Mouse (Mus musculus) forebrain, embryonic 11.5 days (tissue): ENCODE results near the gene Ncam1. TPM values are rescaled to one million over a fixed set of nuclear protein-coding genes. Genes with fewer than 3 reads are reported as not detected.

ENCODE experiments used
- ATAC-seq: fragments of 200-750 bp; cut with Nextera tagmentation; replicated peaks from 2 replicates; pipeline ENCODE4 v1.8.0; 2017; ENCODE audit warnings: moderate TSS enrichment; ENCODE audit not compliant: low FRiP score
- DNase-seq: peaks from one replicate; pipeline ENCODE4 v3.0.0-alpha.2; 2017; ENCODE audit warnings: low spot score
- H3K27ac ChIP-seq: fragments of 300-500 bp; sonication (generic); 2 replicates; pipeline ENCODE4 v1.5.1; 2014; ENCODE audit warnings: low read depth, low read length
- H3K27me3 ChIP-seq: fragments of 300-500 bp; sonication (generic); 2 replicates; pipeline ENCODE4 v1.6.1; 2014; ENCODE audit warnings: mild to moderate bottlenecking, low read length, mixed read lengths; ENCODE audit not compliant: control insufficient read depth, insufficient read depth
- H3K36me3 ChIP-seq: fragments of 300-500 bp; sonication (generic); 2 replicates; pipeline ENCODE4 v1.6.1; 2014; ENCODE audit warnings: mild to moderate bottlenecking, low read length, moderate library complexity, mixed read lengths; ENCODE audit not compliant: control insufficient read depth, insufficient read depth
- H3K4me1 ChIP-seq: fragments of 300-500 bp; sonication (generic); replicated peaks from 2 replicates; pipeline ENCODE4 v1.6.1; 2014; ENCODE audit warnings: low read length, mixed read lengths; ENCODE audit not compliant: control insufficient read depth, insufficient read depth
- H3K4me2 ChIP-seq: fragments of 300-500 bp; sonication (generic); 2 replicates; pipeline ENCODE4 v1.6.1; 2014; ENCODE audit warnings: low read depth, mild to moderate bottlenecking, low read length, moderate library complexity, mixed read lengths; ENCODE audit not compliant: severe bottlenecking
- H3K4me3 ChIP-seq: fragments of 300-500 bp; sonication (generic); 2 replicates; pipeline ENCODE4 v1.5.1; 2014; ENCODE audit warnings: low read depth, low read length
- H3K9ac ChIP-seq: fragments of 300-500 bp; sonication (generic); 2 replicates; pipeline ENCODE4 v1.6.1; 2014; ENCODE audit warnings: low read length
- H3K9me3 ChIP-seq: fragments of 300-500 bp; sonication (generic); 2 replicates; pipeline ENCODE4 v1.6.1; 2016; ENCODE audit warnings: low read length, mixed read lengths; ENCODE audit not compliant: control insufficient read depth
- WGBS: fragments of 180-500 bp; shearing (Covaris S2); extraction: QIAGEN DNeasy Blood & Tissue Kit; methylation state at CpG from one replicate; pipeline ENCODE4 v1.1.7; 2014; 5-methylcytosine and 5-hydroxymethylcytosine counted together
- polyA plus RNA-seq: library from polyadenylated mRNA; unstranded; fragments of >200 nt; fragmentation: Nextera tagmentation; extraction: Ambion mirVana; gene quantifications from 2 replicates; pipeline ENCODE4 v1.2.1, GENCODE M21; 2014

Ncam1 gene
- polyA plus RNA-seq, 1 experiment from 2014 or later, result 69.6 TPM

GRCm38 (mm10) chr9:49618266-49618665 lies 180.5 kb downstream of the Ncam1 start:
- H3K9ac ChIP-seq, result no peak overlapping the region
- H3K27ac ChIP-seq, result no peak overlapping the region
- H3K27me3 ChIP-seq, result no peaks in the 10 kb centered on the region
- no peaks in the 10 kb centered on the region for H3K4me1 ChIP-seq
- H3K9me3 ChIP-seq, result no peaks in the 10 kb centered on the region
- no peak for DNase-seq
- no peak for ATAC-seq
- no peak overlapping the region for H3K4me3 ChIP-seq
- WGBS, result 92% methylated on average over 2 of the region's 2 CpGs
- H3K4me2 ChIP-seq, result no peak overlapping the region
- H3K36me3 ChIP-seq, result no peaks in the 10 kb centered on the region

DNA sequence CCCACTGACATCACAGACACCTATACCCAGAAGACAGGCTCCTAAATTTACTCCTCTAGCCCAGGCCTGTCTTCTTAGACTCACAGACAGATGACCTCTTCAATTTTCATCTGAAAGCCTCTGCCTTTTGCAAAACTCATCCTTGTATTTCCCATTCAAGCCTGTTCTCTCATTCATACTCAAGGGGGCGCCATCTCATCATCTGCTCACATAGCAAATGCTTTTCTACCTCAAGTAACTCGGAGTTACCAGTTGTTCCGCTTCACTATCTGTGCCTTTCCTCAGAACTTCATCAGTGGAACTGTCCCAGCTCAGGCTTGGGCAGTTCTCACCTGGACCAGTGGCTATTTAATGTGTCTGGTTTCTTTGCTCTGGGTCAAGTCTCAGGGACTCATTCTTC lies 181.5 kb downstream of the Ncam1 start:
- Histone ChIP-seq H3K27me3 (no peaks in the 10 kb centered on the region), H3K9me3 (no peaks in the 10 kb centered on the region), H3K4me2 (no peak overlapping the region), H3K36me3 (no peaks in the 10 kb centered on the region), H3K27ac (no peak overlapping the region), H3K4me1 (no peaks in the 10 kb centered on the region), H3K9ac (no peak overlapping the region), H3K4me3 (no peak overlapping the region)
- DNase-seq, result peak; percentile 53
- no peak for ATAC-seq
- 6% methylated on average over 3 of the region's 3 CpGs for WGBS

- Histone ChIP-seq H3K9me3 (no peaks in the 10 kb centered on the region), H3K27me3 (no peaks in the 10 kb centered on the region), H3K4me3 (no peak overlapping the region), H3K27ac (no peak overlapping the region), H3K4me1 (no peaks in the 10 kb centered on the region), H3K9ac (no peak overlapping the region), H3K4me2 (no peak overlapping the region), H3K36me3 (no peaks in the 10 kb centered on the region)
- DNase-seq (no peak), ATAC-seq (no peak)
Measured at GRCm38 (mm10) chr9:49612387-49612786, 186.3 kb downstream of the Ncam1 start.

DNA sequence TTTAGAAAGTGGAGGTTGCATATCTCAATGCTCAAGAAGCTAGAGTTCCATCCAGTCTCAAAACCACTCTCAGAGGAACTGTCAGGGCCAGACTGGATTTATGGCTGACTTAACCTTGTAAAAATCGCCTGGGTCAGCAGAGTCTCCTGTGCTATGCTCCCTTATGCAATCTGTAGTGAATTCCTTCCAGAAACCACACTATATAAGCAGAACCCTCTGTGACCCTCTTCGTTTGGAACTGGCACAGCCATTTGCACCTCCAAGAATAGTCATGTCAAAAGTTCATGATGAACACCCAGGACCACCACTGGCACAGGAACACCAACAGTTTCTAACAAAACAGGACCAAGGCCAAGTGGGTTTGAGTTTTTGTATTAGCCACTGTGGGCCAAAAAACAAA lies 190.5 kb downstream of the Ncam1 start:
- H3K27me3 ChIP-seq, result no peaks in the 10 kb centered on the region
- H3K4me2 ChIP-seq, result no peak overlapping the region
- no peaks in the 10 kb centered on the region for H3K36me3 ChIP-seq
- no peak for ATAC-seq
- WGBS, result 73% methylated on average over 2 of the region's 2 CpGs
- H3K4me3 ChIP-seq, result no peak overlapping the region
- H3K9me3 ChIP-seq, result no peaks in the 10 kb centered on the region
- no peak for DNase-seq
- H3K9ac ChIP-seq, result no peak overlapping the region
- peaks cover 4% of the 10 kb centered on the region; the same call in 1 of the 2 replicates for H3K4me1 ChIP-seq
- H3K27ac ChIP-seq, result no peak overlapping the region

- H3K9ac ChIP-seq, result no peak overlapping the region
- no peak overlapping the region for H3K4me2 ChIP-seq
- no peaks in the 10 kb centered on the region for H3K36me3 ChIP-seq
- H3K9me3 ChIP-seq, result no peaks in the 10 kb centered on the region
- DNase-seq (no peak), ATAC-seq (no peak)
- no peaks in the 10 kb centered on the region for H3K27me3 ChIP-seq
- H3K4me3 ChIP-seq, result no peak overlapping the region
- no peak overlapping the region for H3K27ac ChIP-seq
- 46% methylated on average over 2 of the region's 2 CpGs for WGBS
- peaks cover 4% of the 10 kb centered on the region; the same call in 1 of the 2 replicates for H3K4me1 ChIP-seq
Measured at GRCm38 (mm10) chr9:49606717-49607116, 192.0 kb downstream of the Ncam1 start.

- Histone ChIP-seq H3K4me2 (no peak overlapping the region), H3K4me3 (no peak overlapping the region), H3K27me3 (no peaks in the 10 kb centered on the region), H3K36me3 (no peaks in the 10 kb centered on the region), H3K27ac (no peak overlapping the region), H3K9ac (no peak overlapping the region), H3K4me1 (peaks cover 4% of the 10 kb centered on the region; the same call in 1 of the 2 replicates), H3K9me3 (no peaks in the 10 kb centered on the region)
- peak; percentile 80 for ATAC-seq
- 24% methylated on average over 5 of the region's 5 CpGs for WGBS
- DNase-seq, result peak; percentile 55
Measured at GRCm38 (mm10) chr9:49606317-49606716, 192.4 kb downstream of the Ncam1 start.

DNA sequence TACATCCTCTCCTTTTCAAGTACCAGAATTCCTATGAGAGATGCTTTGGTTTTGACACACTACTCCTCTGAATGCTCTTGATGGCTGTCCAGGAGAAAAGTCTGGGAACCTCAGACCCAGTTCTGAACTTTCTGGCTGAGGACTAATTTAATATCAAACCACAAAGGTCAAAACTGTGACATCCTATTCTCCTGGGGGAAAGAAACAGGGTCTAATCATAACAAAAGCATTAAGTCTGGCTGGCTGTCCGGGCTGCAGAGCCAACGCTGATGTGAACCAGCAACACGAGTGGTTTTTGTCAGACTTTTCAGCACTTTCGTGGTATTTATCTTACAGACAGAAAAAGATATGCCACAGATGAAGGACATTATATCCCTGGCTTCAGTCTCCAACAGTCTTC lies 192.9 kb downstream of the Ncam1 start:
- Histone ChIP-seq H3K36me3 (no peaks in the 10 kb centered on the region), H3K9me3 (no peaks in the 10 kb centered on the region), H3K4me1 (peaks cover 4% of the 10 kb centered on the region; the same call in 1 of the 2 replicates), H3K4me3 (no peak overlapping the region), H3K27me3 (no peaks in the 10 kb centered on the region), H3K4me2 (no peak overlapping the region), H3K27ac (no peak overlapping the region), H3K9ac (no peak overlapping the region)
- DNase-seq (no peak), ATAC-seq (no peak)
- 72% methylated on average over 4 of the region's 4 CpGs for WGBS

DNA sequence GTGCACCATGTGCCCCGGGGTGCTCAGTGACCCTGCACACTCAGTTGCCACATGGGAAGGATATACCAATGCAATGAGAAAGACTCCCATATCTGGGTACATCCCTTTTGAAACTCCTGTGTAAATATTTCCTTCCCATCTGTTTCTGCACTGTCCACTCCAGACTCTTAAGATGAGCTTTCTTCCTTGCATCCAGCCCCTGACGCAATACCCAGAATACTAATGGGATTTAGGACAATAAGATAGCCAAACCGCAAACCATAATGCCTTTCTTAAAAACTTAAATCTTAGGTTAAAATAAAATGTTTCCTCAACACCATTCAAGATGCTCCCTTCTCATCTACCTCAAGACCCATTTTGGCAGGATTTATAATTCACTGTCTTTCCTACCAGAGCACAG lies 193.4 kb downstream of the Ncam1 start:
- no peaks in the 10 kb centered on the region for H3K36me3 ChIP-seq
- WGBS, result 87% methylated on average over 3 of the region's 3 CpGs
- H3K9ac ChIP-seq, result no peak overlapping the region
- no peak overlapping the region for H3K4me2 ChIP-seq
- no peaks in the 10 kb centered on the region for H3K9me3 ChIP-seq
- DNase-seq (no peak), ATAC-seq (no peak)
- H3K27ac ChIP-seq, result no peak overlapping the region
- peaks cover 4% of the 10 kb centered on the region; the same call in 1 of the 2 replicates for H3K4me1 ChIP-seq
- H3K4me3 ChIP-seq, result no peak overlapping the region
- H3K27me3 ChIP-seq, result no peaks in the 10 kb centered on the region

- H3K9me3 ChIP-seq, result no peaks in the 10 kb centered on the region
- no peaks in the 10 kb centered on the region for H3K36me3 ChIP-seq
- H3K4me3 ChIP-seq, result no peak overlapping the region
- peaks cover 2% of the 10 kb centered on the region; the same call in 1 of the 2 replicates for H3K4me1 ChIP-seq
- WGBS, result 78% methylated on average over 4 of the region's 4 CpGs
- no peak overlapping the region for H3K27ac ChIP-seq
- ATAC-seq (no peak), DNase-seq (no peak)
- H3K9ac ChIP-seq, result no peak overlapping the region
- no peak overlapping the region for H3K4me2 ChIP-seq
- no peaks in the 10 kb centered on the region for H3K27me3 ChIP-seq
Measured at GRCm38 (mm10) chr9:49601215-49601614, 197.5 kb downstream of the Ncam1 start.
